Mouse (Mus musculus) limb, embryonic 14.5 days (tissue): ENCODE measurements at regions not wholly inside any gene's neighbourhood (a gene's known extent, or its start where the extent isn't known, plus 50 kb on each side); places are given as distances from the start of the nearest gene placed in this dataset.

Experiments
- ATAC-seq: fragments of 200-750 bp; cut with Nextera tagmentation; 2 replicates; pipeline ENCODE4 v1.8.0; 2017; ENCODE audit warnings: low read depth, moderate number of reproducible peaks, moderate TSS enrichment; ENCODE audit not compliant: low FRiP score
- DNase-seq: peaks from one replicate; pipeline ENCODE4 v3.0.0-alpha.2; 2015; ENCODE audit warnings: low spot score
- H3K27ac ChIP-seq: fragments of 300-500 bp; sonication (generic); replicated peaks from 2 replicates; pipeline ENCODE4 v1.5.1; 2014; ENCODE audit warnings: low read depth, mild to moderate bottlenecking, low read length, moderate library complexity, mixed read lengths
- H3K27me3 ChIP-seq: fragments of 300-500 bp; sonication (generic); 2 replicates; pipeline ENCODE4 v1.6.1; 2014; ENCODE audit warnings: low read length, mixed read lengths; ENCODE audit not compliant: control insufficient read depth, insufficient read depth
- H3K36me3 ChIP-seq: fragments of 300-500 bp; sonication (generic); 2 replicates; pipeline ENCODE4 v1.6.1; 2014; ENCODE audit warnings: mild to moderate bottlenecking, low read length, moderate library complexity, mixed read lengths; ENCODE audit not compliant: control insufficient read depth, insufficient read depth
- H3K4me1 ChIP-seq: fragments of 300-500 bp; sonication (generic); 2 replicates; pipeline ENCODE4 v1.6.1; 2014; ENCODE audit warnings: antibody characterized with exemption, low read length, mixed read lengths; ENCODE audit not compliant: control insufficient read depth, insufficient read depth
- H3K4me2 ChIP-seq: fragments of 300-500 bp; sonication (generic); replicated peaks from 2 replicates; pipeline ENCODE4 v1.6.1; 2014; ENCODE audit warnings: low read depth, mild to moderate bottlenecking, low read length, moderate library complexity; ENCODE audit not compliant: severe bottlenecking
- H3K4me3 ChIP-seq: fragments of 300-500 bp; sonication (generic); replicated peaks from 2 replicates; pipeline ENCODE4 v1.5.1; 2014; ENCODE audit warnings: low read length
- H3K9ac ChIP-seq: fragments of 300-500 bp; sonication (generic); 2 replicates; pipeline ENCODE4 v1.6.1; 2014; ENCODE audit warnings: mild to moderate bottlenecking, low read depth, low read length, moderate library complexity; ENCODE audit not compliant: severe bottlenecking
- H3K9me3 ChIP-seq: fragments of 300-500 bp; sonication (generic); 2 replicates; pipeline ENCODE4 v1.6.1; 2016; ENCODE audit warnings: low read length; ENCODE audit not compliant: control insufficient read depth
- POLR2A ChIP-seq: fragments of 200-500 bp; IDR thresholded peaks from 2 replicates; pipeline ENCODE4 v1.8.0; 2012; ENCODE audit warnings: inconsistent platforms, mild to moderate bottlenecking, moderate library complexity, borderline replicate concordance; ENCODE audit not compliant: insufficient read depth, insufficient read length; ENCODE audit errors: extremely low read depth
- WGBS: fragments of 180-500 bp; shearing (Covaris S2); extraction: QIAGEN DNeasy Blood & Tissue Kit; methylation state at CpG from one replicate; pipeline ENCODE4 v1.1.7; 2014; 5-methylcytosine and 5-hydroxymethylcytosine counted together

DNA sequence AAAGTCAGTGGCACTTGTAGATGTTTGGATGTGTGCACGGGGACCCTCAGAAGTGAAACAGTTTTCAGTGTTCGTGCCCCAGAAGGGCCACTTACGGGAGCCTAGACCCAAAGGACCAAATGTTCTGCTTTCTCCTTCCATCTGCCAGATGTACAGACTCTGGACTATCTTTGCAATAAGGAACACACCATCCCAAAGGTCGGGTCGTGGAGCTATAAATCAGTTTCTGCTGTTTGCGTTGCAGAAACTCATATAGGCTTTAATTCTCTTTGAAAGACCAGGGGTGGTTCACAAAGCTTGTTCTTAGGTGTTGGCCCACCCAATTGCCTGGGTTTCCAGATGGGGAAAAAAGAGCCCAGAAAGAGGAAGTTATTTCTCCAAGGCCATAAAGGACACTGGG, 206.3 kb upstream of the Cdh5 start:
- 72% methylated on average over 6 of the region's 6 CpGs for WGBS
- H3K27ac ChIP-seq = no peak overlapping the region
- no peak for DNase-seq
- H3K4me3 ChIP-seq = no peak overlapping the region
- H3K9me3 ChIP-seq = no peaks in the 10 kb centered on the region
- ATAC-seq = no peak
- H3K36me3 ChIP-seq = no peaks in the 10 kb centered on the region
- H3K4me1 ChIP-seq = peaks cover 13% of the 10 kb centered on the region
- H3K9ac ChIP-seq = no peak overlapping the region
- no peak overlapping the region for H3K4me2 ChIP-seq
- H3K27me3 ChIP-seq = no peaks in the 10 kb centered on the region
- TF ChIP-seq POLR2A = no peak

- TF ChIP-seq POLR2A = no peak
- 22% methylated on average over 7 of the region's 7 CpGs for WGBS
- no peak overlapping the region for H3K4me2 ChIP-seq
- no peak for ATAC-seq
- no peak overlapping the region for H3K4me3 ChIP-seq
- H3K27me3 ChIP-seq = no peaks in the 10 kb centered on the region
- H3K9ac ChIP-seq = no peak overlapping the region
- no peaks in the 10 kb centered on the region for H3K36me3 ChIP-seq
- H3K4me1 ChIP-seq = peaks cover 13% of the 10 kb centered on the region
- no peak overlapping the region for H3K27ac ChIP-seq
- H3K9me3 ChIP-seq = no peaks in the 10 kb centered on the region
- DNase-seq = peak; percentile 49
Measured at GRCm38 (mm10) chr8:103897463-103897862, 204.0 kb upstream of the Cdh5 start.

GRCm38 (mm10) chr8:103902516-103902915, 198.9 kb upstream of the Cdh5 start:
- peaks cover 7% of the 10 kb centered on the region for H3K4me1 ChIP-seq
- no peak overlapping the region for H3K27ac ChIP-seq
- DNase-seq = peak; percentile 30
- 72% methylated on average over 1 of the region's 1 CpGs for WGBS
- H3K9ac ChIP-seq = no peak overlapping the region
- H3K36me3 ChIP-seq = no peaks in the 10 kb centered on the region
- H3K9me3 ChIP-seq = no peaks in the 10 kb centered on the region
- no peaks in the 10 kb centered on the region for H3K27me3 ChIP-seq
- H3K4me2 ChIP-seq = no peak overlapping the region
- TF ChIP-seq POLR2A = no peak
- no peak for ATAC-seq
- no peak overlapping the region for H3K4me3 ChIP-seq

- H3K4me3 ChIP-seq = no peak overlapping the region
- WGBS = 81% methylated on average over 5 of the region's 5 CpGs
- TF ChIP-seq POLR2A = no peak
- no peak overlapping the region for H3K27ac ChIP-seq
- no peak overlapping the region for H3K9ac ChIP-seq
- ATAC-seq (no peak), DNase-seq (no peak)
- H3K27me3 ChIP-seq = no peaks in the 10 kb centered on the region
- no peaks in the 10 kb centered on the region for H3K9me3 ChIP-seq
- H3K4me2 ChIP-seq = no peak overlapping the region
- H3K4me1 ChIP-seq = no peaks in the 10 kb centered on the region; the same call in 1 of the 2 replicates
- no peaks in the 10 kb centered on the region for H3K36me3 ChIP-seq
Measured at GRCm38 (mm10) chr8:103903635-103904034, 197.8 kb upstream of the Cdh5 start.

DNA sequence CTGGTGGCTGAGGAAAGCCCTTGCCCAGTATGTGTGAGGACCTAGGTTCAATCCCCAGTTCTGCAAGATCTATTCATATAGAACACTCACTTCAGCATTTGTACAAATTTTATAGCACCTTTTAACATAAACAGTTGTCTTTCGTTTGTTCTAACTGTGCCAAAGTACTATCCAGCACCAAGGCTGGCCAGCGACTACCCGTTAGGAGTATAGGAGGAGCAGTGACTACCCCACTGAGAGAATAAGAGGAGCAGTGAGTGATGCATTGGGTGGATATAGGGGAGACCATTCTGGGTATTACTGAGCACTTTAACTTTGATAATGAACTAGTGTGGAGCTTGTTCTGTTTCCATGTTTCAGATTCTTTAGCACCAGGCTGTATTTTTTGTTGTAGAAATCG, 193.8 kb upstream of the Cdh5 start:
- DNase-seq = no peak
- Histone ChIP-seq H3K27ac (no peak overlapping the region), H3K4me3 (no peak overlapping the region), H3K4me1 (no peaks in the 10 kb centered on the region), H3K4me2 (no peak overlapping the region), H3K9ac (no peak overlapping the region), H3K36me3 (no peaks in the 10 kb centered on the region), H3K9me3 (no peaks in the 10 kb centered on the region), H3K27me3 (no peaks in the 10 kb centered on the region)
- ATAC-seq = no peak
- TF ChIP-seq POLR2A = no peak
- 82% methylated on average over 4 of the region's 4 CpGs for WGBS
